Mouse (Mus musculus): ENCODE data around the gene Arfgef3. TPM values are rescaled to one million over a fixed set of nuclear protein-coding genes. Genes with fewer than 3 reads are reported as not detected.
"Not testable (repeated sequence)": the region's sequence is repeated elsewhere in the genome, so short reads cannot be mapped to it uniquely, and the experiment has no call there.

Gene Arfgef3
- polyA plus RNA-seq, 1 experiment = 7.4 TPM

DNA sequence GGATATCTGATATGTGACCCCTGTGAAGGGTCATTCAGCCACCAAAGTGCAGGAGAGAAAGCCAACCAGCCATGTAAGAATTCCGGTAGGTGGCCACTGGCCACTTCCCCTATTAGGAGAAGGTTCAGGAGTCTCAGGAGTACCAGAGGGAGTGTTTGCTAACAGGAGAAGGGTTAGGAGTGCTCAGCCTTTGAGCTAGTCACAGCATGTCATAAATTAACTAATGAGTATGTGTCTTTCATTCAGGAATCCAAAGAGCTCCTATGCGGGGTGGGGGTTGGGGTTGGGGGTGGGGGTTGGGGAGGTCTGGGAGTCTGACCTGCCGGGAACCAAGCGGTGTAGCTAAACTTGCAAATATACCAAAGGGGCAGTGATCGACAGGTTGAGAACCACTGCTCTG lies 100.9 kb downstream of the Arfgef3 start:
- TF ChIP-seq CTCF (IDR thresholded peaks at IDR 0.05; ENCODE audit: borderline replicate concordance, extremely low read depth, insufficient read depth, insufficient read length) = no peak
- no peak for TF ChIP-seq POLR2A (IDR thresholded peaks at IDR 0.05; ENCODE audit: borderline replicate concordance, extremely low read depth, insufficient read depth, insufficient read length, poor library complexity, severe bottlenecking)
- no peak for DNase-seq (ENCODE audit: low read depth)

DNA sequence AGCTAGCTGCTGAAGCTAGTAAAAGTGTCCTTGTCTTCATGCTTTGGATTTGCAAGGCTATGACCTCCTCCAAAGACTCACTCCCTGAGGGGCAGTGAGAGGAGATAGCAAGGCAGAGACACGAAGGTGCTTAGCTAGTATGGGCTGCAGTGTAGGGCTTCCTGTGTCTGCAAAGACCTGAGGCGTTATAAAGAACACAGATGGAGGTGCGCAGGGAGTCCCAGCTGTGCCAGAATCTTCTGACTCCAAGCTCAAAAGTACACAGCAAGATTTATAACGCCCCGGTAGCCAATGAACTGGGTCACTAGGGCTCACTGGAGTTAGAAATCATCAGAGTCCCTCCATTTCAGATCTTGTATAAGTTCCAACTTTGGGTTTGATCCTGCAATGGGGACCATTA lies 103.2 kb downstream of the Arfgef3 start:
- DNase-seq (ENCODE audit: low read depth) = no peak
- no peak for TF ChIP-seq POLR2A (IDR thresholded peaks at IDR 0.05; ENCODE audit: borderline replicate concordance, extremely low read depth, insufficient read depth, insufficient read length, poor library complexity, severe bottlenecking)
- TF ChIP-seq CTCF (IDR thresholded peaks at IDR 0.05; ENCODE audit: borderline replicate concordance, extremely low read depth, insufficient read depth, insufficient read length) = no peak

DNA sequence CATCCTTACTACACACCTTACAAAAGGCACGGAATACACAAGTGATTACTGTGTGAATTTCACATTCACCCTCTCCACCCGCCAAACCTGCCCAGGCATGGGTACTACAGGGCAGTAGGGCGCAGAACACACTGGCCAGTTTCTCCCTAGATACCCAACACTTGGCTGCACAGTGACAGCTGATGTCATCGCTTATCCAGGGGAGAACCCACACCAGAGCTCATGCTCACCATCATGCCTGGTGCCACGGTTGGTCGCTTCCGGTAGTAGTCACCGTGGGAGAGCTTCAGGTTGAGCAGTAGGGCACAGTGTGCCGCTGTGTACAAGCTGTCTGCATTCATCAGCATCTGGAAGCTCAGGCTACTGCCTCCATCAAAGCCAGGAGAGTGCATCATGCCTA lies 108.3 kb downstream of the Arfgef3 start:
- TF ChIP-seq CTCF (IDR thresholded peaks at IDR 0.05; ENCODE audit: borderline replicate concordance, extremely low read depth, insufficient read depth, insufficient read length) (no peak), POLR2A (IDR thresholded peaks at IDR 0.05; ENCODE audit: borderline replicate concordance, extremely low read depth, insufficient read depth, insufficient read length, poor library complexity, severe bottlenecking) (no peak)
- DNase-seq (ENCODE audit: low read depth) = no peak

DNA sequence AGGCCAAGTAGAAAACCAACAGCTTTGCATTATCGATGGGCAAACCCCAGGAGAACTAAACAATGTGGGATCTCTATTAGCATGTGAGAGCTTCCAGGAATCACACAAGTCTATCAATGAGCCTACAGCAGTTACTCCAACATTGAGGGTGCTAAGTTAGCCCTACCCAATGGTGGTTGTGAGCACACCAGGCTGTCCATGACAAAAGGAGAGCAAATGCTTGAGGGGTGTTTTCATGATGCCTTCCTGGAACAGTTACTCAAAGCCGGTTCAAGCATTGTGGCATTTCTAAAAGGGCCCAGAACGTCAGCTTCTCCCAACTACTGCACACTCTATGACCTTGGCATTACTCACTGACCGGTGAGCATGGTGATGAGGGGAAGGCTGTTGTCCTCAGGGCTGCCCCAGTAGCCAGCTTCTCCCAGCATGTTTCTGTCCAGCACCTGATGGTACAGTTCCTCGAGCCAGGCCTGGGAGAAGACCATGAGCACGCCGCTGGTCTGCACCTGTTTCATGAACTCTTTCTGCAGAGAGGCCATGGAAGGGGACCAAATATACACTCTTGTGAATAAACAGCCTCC lies 109.3 kb downstream of the Arfgef3 start:
- no peak for TF ChIP-seq CTCF (IDR thresholded peaks at IDR 0.05; ENCODE audit: borderline replicate concordance, extremely low read depth, insufficient read depth, insufficient read length)
- TF ChIP-seq POLR2A (IDR thresholded peaks at IDR 0.05; ENCODE audit: borderline replicate concordance, extremely low read depth, insufficient read depth, insufficient read length, poor library complexity, severe bottlenecking) = no peak
- DNase-seq (ENCODE audit: low read depth) = peak; percentile 16

DNA sequence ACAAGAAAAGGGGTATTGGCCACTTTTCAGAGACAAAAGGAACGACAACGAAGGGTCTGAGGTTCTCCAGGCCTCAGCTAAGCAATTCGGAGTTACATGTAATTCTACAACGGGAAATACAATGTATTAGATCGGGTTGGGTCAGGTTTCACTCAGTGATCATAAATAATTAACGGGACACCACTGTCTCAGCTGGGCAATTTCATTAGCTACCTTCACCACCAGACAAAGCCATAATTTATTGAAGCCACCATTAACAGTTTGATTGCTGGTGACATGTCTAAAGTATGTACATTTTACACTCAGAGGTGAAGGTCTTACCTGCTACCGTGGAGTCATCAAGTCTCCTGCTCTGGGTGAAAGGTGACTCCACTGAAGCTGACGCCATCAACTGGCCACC lies 113.3 kb downstream of the Arfgef3 start:
- TF ChIP-seq POLR2A (IDR thresholded peaks at IDR 0.05; ENCODE audit: borderline replicate concordance, extremely low read depth, insufficient read depth, insufficient read length, poor library complexity, severe bottlenecking) (no peak), CTCF (IDR thresholded peaks at IDR 0.05; ENCODE audit: borderline replicate concordance, extremely low read depth, insufficient read depth, insufficient read length) (no peak)
- no peak for DNase-seq (ENCODE audit: low read depth)

DNA sequence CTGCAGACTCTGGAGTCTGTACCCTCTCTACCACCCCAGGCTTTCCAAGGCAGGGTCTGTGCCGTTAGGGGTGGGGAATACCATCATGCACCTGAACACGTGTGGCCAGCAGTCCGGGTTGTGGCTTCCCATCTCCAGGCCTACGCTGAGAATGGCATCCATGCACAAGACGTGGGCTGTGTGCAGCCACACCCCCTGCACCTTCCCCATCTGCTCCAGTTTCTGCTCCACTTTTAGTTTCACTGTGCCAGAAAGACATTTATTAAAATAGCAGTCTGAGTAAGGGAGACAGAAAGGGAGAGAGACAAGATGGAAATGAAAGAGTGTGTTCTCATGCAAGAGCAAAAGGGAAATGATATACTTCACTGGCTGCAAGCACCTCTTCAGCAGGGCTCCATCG lies 116.2 kb downstream of the Arfgef3 start:
- TF ChIP-seq POLR2A (IDR thresholded peaks at IDR 0.05; ENCODE audit: borderline replicate concordance, extremely low read depth, insufficient read depth, insufficient read length, poor library complexity, severe bottlenecking) (no peak), CTCF (IDR thresholded peaks at IDR 0.05; ENCODE audit: borderline replicate concordance, extremely low read depth, insufficient read depth, insufficient read length) (no peak)
- no peak for DNase-seq (ENCODE audit: low read depth)

DNA sequence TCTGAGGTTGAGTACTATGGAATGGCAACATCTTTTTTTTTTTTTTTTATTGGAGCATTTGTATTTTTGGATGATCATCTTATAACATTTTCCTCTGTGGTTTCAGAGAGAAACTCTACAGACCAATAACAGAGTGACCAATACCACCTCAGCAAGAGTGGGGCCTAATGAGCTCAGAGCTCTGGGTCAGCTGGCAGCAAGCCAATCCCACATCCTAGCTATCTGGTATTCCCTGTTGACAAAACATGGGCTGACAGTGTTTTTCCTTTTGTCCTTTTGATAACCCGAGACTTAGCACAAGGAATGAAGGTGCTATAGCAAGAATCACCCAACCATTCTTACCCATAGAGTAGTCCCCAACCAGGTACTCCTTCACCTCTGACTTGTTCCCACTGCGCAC lies 131.0 kb downstream of the Arfgef3 start:
- TF ChIP-seq POLR2A (IDR thresholded peaks at IDR 0.05; ENCODE audit: borderline replicate concordance, extremely low read depth, insufficient read depth, insufficient read length, poor library complexity, severe bottlenecking) = no peak
- no peak for TF ChIP-seq CTCF (IDR thresholded peaks at IDR 0.05; ENCODE audit: borderline replicate concordance, extremely low read depth, insufficient read depth, insufficient read length)
- no peak for DNase-seq (ENCODE audit: low read depth)

DNA sequence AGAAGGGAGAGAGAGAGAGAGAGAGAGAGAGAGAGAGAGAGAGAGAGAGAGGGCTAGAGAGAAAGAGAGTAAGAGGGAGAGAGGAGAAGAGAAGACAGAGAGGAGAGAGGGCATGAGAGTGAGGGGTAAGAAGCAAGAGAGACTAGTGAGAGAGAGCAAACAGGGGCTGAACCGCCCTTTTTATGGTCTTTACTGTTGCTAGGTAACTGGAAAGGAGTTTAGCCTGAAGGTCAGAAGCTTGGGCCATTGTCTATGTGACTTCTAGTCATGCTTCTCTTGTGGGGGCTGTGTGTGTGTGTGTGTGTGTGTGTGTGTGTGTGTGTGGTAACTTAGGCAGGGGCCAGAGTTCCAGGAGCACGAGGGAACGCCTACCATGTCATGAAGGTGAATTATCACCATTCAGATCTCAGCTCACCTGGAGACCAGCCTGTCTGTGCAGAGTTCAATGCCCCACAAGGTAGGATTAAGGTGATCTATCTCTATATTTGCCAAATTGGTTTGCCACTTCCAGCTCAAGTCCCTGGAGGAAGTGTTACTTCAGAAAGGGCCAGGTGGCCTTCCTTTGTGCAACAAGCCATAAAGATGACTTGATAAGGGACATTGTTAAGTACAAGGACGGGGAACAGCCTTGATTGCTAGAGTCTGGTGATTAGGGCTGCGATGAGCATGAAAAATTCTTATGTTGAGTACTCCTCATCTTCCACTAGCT lies 138.8 kb downstream of the Arfgef3 start:
- not testable (repeated sequence) for DNase-seq (ENCODE audit: low read depth)

DNA sequence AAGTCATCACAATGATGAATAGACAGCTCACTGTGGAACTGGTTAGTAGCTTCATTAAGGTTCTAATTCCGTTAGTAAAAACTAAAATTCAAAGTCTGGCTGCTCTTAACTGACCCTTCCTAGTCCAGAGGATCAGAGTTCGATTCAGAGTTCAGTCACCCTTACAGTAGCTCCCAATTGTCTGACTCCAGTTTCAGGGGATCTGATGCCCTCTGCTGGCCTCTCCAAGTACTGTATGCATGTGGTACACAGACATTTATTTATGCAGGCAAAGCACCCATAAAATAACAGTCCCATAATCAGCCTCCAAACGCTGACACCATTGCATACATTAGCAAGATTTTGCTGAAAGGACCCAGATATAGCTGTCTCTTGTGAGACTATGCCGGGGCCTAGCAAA lies 141.7 kb downstream of the Arfgef3 start:
- peak; percentile 75; the same call in 1 of the 2 replicates for TF ChIP-seq CTCF (IDR thresholded peaks at IDR 0.05; ENCODE audit: borderline replicate concordance, extremely low read depth, insufficient read depth, insufficient read length)
- no peak for TF ChIP-seq POLR2A (IDR thresholded peaks at IDR 0.05; ENCODE audit: borderline replicate concordance, extremely low read depth, insufficient read depth, insufficient read length, poor library complexity, severe bottlenecking)
- peak; percentile 77 for DNase-seq (ENCODE audit: low read depth)

DNA sequence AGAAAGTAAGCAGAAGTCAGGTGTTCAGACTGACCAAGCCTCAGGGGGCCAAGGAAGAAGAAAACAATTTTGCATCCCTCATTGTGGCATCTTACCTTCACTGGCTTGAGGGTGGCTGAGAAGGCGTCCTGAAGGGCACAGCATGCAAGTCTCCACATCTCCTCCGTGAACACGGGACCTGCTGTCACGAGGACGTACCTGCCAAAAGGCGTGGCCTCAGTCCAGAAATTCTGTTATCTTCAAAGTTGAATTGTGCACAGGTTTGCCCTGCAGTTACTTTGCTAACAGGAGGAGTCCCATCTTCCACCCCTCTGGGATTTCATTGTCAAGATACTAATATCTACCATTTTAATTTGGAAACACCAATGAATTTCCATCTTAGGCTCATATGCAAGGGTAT lies 146.1 kb downstream of the Arfgef3 start:
- TF ChIP-seq CTCF (IDR thresholded peaks at IDR 0.05; ENCODE audit: borderline replicate concordance, extremely low read depth, insufficient read depth, insufficient read length) (no peak), POLR2A (IDR thresholded peaks at IDR 0.05; ENCODE audit: borderline replicate concordance, extremely low read depth, insufficient read depth, insufficient read length, poor library complexity, severe bottlenecking) (no peak)
- DNase-seq (ENCODE audit: low read depth) = no peak

DNA sequence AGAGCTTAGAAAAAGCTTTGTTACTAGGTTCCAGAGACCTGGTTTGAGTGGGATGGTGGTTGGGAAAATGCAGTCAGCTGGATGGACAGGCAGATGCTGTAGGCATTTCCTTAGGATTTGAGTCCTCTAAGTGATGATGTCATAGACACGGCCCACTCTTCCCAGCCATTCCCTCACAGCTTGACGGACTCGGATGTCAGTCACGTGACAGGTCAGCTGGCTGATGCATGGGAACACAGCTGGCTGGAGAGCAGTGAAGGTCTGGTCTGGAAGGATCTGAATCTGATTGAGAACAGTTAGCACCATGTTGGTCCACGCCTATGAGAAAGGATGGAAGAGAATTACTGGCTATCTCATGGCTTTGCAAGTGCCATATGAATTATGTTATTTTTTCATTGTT lies 154.3 kb downstream of the Arfgef3 start:
- no peak for DNase-seq (ENCODE audit: low read depth)
- TF ChIP-seq POLR2A (IDR thresholded peaks at IDR 0.05; ENCODE audit: borderline replicate concordance, extremely low read depth, insufficient read depth, insufficient read length, poor library complexity, severe bottlenecking) = no peak
- no peak for TF ChIP-seq CTCF (IDR thresholded peaks at IDR 0.05; ENCODE audit: borderline replicate concordance, extremely low read depth, insufficient read depth, insufficient read length)

DNA sequence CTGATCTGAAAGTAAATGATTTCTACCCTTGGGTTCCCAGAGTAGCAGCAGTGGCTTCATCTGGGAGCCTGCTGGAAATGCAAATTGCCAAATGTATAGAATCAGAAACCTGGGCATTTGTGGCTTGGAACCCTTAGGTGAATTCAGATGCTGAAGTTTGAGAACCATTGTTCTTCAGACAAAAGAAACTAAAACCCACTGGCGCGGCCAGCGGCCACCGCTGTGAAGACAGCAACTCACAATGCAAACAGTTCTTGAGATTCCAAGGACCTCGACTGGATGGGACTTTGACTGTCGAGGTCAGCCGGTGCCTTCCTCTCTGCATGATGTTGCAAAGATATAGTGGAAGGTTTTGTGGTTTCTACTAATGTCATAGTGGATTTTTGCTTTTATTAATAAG lies 159.6 kb downstream of the Arfgef3 start:
- TF ChIP-seq CTCF (IDR thresholded peaks at IDR 0.05; ENCODE audit: borderline replicate concordance, extremely low read depth, insufficient read depth, insufficient read length) = no peak
- TF ChIP-seq POLR2A (IDR thresholded peaks at IDR 0.05; ENCODE audit: borderline replicate concordance, extremely low read depth, insufficient read depth, insufficient read length, poor library complexity, severe bottlenecking) = no peak
- no peak for DNase-seq (ENCODE audit: low read depth)

Data from brain, embryonic 14.5 days (tissue).